Mouse (Mus musculus) layer of hippocampus, adult 2 months (tissue): ENCODE results near the gene Asic2. TPM values are rescaled to one million over a fixed set of nuclear protein-coding genes. Genes with fewer than 3 reads are reported as not detected.

Experiments
- DNase-seq, 2 experiments: peaks; one replicate each; pipeline ENCODE4 v3.0.0; 2022; ENCODE audit warnings: low spot score in 2 of 2
- H3K27ac ChIP-seq: fragments of 200-600 bp; 2 replicates; pipeline ENCODE4 v1.8.1; 2022
- H3K4me3 ChIP-seq: fragments of 200-600 bp; 2 replicates; pipeline ENCODE4 v1.8.1; 2022; ENCODE audit warnings: mild to moderate bottlenecking
- CTCF ChIP-seq: fragments of 200-600 bp; conservative IDR thresholded peaks from 2 replicates; pipeline ENCODE4 v1.8.1; 2022; ENCODE audit warnings: antibody characterized with exemption, mild to moderate bottlenecking, moderate library complexity
- total RNA-seq, 2 experiments: library from RNA; stranded (reverse); gene quantifications; 2 replicates each; pipeline ENCODE4 v1.2.3; 2021

Gene Asic2
- total RNA-seq, 2 experiments from 2014 or later = 58.5 to 65.6 TPM

DNA sequence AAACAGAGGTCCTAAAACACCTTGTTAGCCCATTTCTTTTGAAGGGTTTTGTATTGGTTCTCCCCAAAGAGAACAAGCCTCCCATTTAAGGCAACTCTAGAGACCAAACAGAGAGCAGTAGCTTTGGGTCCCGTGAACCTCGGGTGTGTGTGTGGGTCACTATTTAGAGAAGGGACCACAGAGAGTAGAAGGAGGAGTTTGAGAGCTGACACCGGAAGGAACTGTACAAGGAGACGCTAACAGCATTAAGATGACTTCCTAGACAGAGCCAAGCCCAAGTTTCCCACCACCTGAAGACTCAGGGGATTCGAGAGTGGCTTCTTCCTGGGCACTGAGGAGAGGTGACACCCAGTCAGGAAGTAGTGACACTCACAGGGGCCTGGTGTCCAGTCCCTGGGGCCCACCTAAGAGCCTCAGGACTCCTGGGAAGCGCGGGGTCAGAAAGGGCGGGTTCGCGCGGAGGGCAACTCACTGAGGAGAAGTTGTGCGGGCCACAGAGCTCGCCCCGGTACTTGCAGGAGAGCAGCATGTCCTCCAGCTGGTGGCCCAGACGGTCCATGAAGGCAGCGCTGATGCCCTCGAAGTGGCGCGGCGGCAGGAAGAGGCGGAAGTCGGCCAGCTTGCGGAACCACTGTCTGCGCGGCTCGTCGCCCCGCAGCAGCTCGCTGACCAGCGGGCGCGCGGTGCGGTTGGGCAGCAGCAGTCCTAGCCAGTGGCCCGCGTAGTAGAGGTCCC lies 816.8 kb downstream of the Asic2 start:
- peak overlapping the region; percentile 77 for H3K4me3 ChIP-seq
- DNase-seq = no peak
- peak overlapping the region; percentile 95 for H3K27ac ChIP-seq
- no peak for TF ChIP-seq CTCF

DNA sequence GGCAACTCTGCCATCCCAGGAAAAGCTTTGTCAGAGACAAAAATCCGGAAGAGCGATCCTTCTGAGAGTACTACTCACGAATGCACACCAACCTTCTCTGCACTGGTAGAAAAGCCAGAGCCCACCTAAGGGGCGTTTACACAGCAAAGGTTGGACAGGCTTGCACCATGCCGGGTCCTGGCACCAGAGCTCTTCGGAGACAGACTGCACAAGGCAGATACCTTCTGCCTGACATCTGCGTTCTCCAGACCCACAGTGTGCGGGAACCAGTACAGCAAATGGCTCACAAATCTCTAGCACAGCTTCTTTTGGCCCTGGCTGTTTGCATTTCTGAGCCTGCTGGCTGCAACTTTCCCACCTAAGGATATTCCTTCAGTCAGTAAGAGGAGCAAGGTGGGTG lies 817.6 kb downstream of the Asic2 start:
- peak overlapping the region; percentile 77 for H3K4me3 ChIP-seq
- H3K27ac ChIP-seq = peak overlapping the region; percentile 95; the same call in 1 of the 2 replicates
- peak in 1 of 2 experiments; percentile 57 for DNase-seq
- no peak for TF ChIP-seq CTCF

GRCm38 (mm10) chr11:81148423-81148822 lies 819.8 kb downstream of the Asic2 start:
- Histone ChIP-seq H3K27ac (peak overlapping the region; percentile 54), H3K4me3 (peak overlapping the region; percentile 20)
- no peak for TF ChIP-seq CTCF
- peak; percentile 35 to 50 for DNase-seq

DNA sequence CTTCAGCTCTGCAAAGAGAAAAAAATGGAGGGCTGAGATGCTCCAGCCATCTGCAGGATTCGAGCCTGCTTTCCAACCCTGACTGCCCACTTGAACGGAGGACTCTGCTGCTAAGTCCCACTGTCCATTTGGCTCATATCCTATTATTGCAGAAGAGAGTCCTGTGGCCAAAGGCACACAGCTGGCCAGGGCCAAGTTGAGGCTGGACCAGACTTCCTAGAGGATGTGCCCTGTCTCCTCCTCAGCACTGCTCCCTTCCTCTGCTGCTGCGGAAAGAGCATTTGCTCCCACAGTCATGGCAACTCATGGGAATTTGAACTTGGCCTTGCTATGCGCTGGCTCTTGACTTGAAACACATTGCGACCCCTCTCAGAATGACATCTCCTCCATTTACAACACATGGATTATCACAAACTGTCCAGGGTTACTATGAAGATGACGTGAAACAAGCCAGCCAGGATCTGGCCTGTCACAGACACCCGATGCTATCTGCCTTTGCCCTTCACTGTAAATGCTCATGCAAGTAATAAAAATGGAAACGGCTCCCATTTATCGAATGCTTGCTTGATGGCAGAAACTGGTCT lies 821.6 kb downstream of the Asic2 start:
- TF ChIP-seq CTCF = no peak
- no peak overlapping the region for H3K27ac ChIP-seq
- no peak for DNase-seq
- no peak overlapping the region for H3K4me3 ChIP-seq

DNA sequence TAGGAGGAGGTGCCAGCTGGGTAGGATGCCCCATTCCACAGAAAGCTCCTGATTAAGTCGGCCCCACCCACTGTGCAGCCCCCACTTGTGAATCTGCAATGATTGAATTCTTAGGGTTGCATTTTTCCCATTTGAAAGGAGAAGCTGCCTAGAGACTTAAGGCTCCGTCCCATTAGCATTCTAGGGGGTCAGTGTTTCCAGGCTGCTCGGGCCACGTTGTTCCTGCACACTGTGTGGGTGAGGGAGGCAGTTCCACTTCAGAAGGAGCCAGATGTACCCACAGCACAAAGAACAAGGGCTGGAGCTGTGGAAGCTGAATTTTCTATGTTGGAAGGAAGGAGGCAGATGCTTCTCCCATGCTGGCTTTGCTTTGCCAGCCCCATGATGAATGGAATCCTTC lies 833.1 kb downstream of the Asic2 start:
- Histone ChIP-seq H3K27ac (peak overlapping the region; percentile 78), H3K4me3 (no peak overlapping the region)
- peak; percentile 46 to 52 for DNase-seq
- no peak for TF ChIP-seq CTCF

DNA sequence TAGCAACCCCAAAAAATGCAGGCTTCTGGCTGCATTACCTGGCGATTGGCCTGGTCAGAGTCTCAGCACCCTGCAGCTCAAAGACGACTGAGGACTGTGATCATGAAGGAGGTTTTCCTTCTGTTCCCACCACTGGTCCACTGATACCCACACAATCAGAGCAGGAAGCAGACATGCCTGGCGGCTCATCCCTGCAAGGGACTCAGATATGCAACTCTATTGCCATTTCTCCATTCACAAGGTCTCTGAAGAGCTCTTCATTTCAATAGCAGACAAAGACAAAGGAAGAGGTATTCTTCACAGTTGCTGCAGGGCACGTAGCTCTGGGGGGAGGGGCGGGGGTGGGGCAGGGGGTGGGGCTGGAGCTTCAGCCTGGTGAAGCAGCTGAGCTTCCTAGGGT lies 834.3 kb downstream of the Asic2 start:
- H3K27ac ChIP-seq = no peak overlapping the region
- TF ChIP-seq CTCF = no peak
- no peak for DNase-seq
- H3K4me3 ChIP-seq = no peak overlapping the region

DNA sequence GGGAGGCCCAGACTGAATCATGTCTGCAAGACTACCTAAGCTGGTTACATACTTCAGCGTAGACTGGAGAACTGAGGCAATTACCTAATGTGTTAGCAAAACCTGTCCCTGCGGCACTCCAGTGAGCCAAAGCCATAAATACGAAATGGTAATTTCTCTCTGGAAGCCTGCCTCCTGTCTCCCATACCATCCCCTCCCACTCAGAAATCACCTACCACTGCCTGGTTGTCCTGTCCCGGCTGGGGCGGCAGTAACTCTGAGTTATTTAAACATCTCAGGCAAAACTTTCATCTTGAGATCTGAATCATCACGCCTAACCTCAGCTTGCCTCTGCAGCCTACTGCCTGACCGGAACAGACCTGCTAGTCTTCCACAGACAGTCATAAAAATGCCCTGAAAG lies 835.6 kb downstream of the Asic2 start:
- no peak overlapping the region for H3K27ac ChIP-seq
- H3K4me3 ChIP-seq = no peak overlapping the region
- no peak for TF ChIP-seq CTCF
- no peak for DNase-seq

DNA sequence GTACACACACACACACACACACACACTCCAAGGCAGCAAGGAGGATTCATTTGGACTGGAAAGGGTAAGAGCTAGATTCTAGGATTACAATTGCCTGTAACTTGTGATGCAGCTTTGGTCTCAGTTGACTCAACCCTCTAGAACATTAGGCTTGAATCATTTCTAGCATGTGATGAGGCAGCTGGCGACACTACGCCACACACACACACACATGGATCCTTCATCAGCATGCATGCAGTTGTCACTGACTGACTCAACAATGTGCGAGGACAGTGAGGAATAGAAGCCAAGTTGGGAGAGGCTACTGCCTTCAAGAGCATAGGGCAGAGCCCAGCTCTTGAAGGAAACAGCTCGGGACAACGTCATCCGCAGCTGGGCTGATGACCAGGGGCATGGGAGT lies 843.9 kb downstream of the Asic2 start:
- no peak overlapping the region for H3K4me3 ChIP-seq
- no peak for TF ChIP-seq CTCF
- DNase-seq = no peak
- H3K27ac ChIP-seq = no peak overlapping the region

DNA sequence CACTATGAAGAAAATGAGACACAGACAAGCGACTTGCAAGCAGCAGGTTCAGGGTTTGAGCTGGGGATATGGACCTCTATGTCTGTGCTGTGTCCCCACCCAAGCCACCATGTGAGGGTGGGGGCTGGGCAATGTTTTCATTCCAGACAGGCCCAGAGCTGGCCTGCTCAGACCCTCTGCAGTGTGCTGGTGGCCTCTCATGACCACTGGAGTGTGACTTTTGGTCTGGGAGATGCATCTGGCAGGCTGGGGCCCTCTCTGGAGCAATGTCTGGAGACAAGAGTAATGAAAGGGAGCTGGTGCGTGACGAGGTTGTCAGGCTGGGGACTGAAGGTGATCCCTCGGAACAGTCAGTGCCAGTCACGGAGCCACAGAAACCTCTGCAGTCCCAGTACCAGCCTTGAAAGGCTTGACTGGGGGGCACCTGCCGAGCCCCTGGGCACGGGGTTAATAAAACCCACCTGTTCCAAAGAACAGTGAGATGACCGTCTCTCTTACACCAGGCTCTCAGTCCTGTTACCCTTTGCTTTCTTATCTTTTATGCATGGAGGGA lies 848.2 kb downstream of the Asic2 start:
- no peak for TF ChIP-seq CTCF
- Histone ChIP-seq H3K27ac (no peak overlapping the region), H3K4me3 (no peak overlapping the region)
- DNase-seq = no peak

GRCm38 (mm10) chr11:81118055-81118454 lies 850.2 kb downstream of the Asic2 start:
- H3K4me3 ChIP-seq = no peak overlapping the region
- peak; percentile 38; the same call in 1 of the 2 replicates for TF ChIP-seq CTCF
- peak in 1 of 2 experiments; percentile 23 for DNase-seq
- no peak overlapping the region for H3K27ac ChIP-seq

DNA sequence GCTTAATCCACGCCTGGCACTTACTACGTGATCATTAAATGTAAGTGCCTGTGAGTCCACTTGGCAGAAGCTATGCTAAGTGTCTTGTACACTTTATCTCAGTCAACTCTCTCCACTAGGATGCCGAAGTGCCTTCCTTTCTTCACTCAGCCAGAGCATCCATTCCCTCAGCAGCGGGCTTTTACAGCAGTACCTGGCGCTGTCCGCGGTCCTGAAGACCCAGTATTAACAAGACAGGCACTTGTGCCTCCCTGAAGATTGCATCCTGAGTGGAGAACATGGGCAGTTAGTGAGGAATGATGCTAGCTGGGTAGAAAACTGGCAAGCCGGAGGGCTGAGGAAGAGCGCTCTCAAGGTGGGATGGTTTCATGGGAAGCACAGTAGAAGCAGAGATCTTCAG lies 852.6 kb downstream of the Asic2 start:
- no peak overlapping the region for H3K4me3 ChIP-seq
- no peak overlapping the region for H3K27ac ChIP-seq
- no peak for DNase-seq
- no peak for TF ChIP-seq CTCF

GRCm38 (mm10) chr11:81111626-81112025 lies 856.6 kb downstream of the Asic2 start:
- no peak for TF ChIP-seq CTCF
- Histone ChIP-seq H3K4me3 (no peak overlapping the region), H3K27ac (no peak overlapping the region)
- no peak for DNase-seq

- Histone ChIP-seq H3K4me3 (no peak overlapping the region), H3K27ac (peak overlapping the region; percentile 80)
Measured at GRCm38 (mm10) chr11:81110049-81110448, 858.2 kb downstream of the Asic2 start.

GRCm38 (mm10) chr11:81106949-81107348 lies 861.3 kb downstream of the Asic2 start:
- no peak overlapping the region for H3K4me3 ChIP-seq
- H3K27ac ChIP-seq = no peak overlapping the region
- no peak for TF ChIP-seq CTCF
- DNase-seq = no peak

More at GRCm38 (mm10) chr11:81110049-81110448, 858.2 kb downstream of the Asic2 start:
- TF ChIP-seq CTCF = no peak
- no peak for DNase-seq
